Mouse (Mus musculus) retina, embryonic 14.5 days (tissue): ENCODE data around the gene Nemf.

Experiments
- DNase-seq: peaks from one replicate; pipeline ENCODE4 v3.0.0-alpha.2; 2015; ENCODE audit warnings: low spot score

The Nemf gene

DNA sequence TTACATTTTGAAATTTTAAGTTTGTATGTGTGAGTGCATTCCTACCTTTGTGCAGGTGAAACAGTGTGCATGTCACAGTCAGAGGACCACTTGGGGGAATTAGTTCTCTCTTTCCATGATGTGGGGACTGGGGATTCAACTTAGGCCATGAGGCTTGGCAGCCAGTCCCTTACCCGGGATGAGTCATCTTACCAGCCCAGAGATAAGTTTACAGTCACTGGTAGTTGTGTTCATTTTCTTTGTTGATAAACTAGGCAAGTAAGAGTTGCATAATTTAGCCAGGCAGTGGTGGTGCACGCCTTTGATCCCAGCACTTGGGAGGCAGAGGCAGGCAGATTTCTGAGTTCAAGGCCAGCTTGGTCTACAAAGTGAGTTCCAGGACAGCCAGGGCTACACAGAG is 52.9 kb downstream of the Nemf start:
- no peak for DNase-seq

DNA sequence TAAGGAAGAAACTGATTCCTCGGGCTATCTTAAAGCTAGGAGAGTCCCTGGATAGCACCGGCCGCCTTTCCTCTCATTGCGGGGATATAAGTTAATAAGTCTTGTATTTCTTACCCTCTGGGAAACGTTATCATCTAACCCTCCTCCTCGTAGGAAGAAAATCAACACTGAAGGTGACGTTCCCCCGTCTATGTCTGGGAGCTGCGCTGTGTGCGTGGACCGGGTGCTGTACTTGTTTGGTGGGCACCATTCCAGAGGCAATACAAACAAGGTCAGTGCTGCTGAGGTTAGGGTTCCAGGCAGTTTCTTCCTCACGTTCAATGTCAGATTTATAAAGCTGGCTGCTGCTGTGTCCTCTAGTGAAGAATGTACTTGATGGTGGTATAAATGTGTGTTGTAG is 54.8 kb downstream of the Nemf start:
- no peak for DNase-seq

DNA sequence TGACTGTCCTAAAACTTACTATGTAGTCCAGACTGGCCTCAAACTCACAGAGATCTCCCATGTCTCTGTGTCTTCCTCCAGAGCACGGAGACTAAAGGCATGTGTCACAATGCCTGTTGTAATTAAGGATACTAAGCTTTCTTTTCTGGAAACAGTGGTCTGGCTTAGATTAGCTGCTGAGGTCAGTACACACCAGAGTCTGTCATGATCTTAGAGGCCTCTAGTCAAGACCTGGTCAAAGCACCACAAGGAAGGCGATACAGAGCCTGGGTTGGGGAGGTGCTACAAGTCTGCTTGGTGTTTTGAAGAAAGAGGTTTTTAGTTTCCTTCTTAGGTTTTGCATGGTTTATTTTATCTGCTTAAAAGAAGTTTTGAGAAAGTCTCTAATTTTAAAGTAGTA is 56.6 kb downstream of the Nemf start:
- DNase-seq, result no peak

DNA sequence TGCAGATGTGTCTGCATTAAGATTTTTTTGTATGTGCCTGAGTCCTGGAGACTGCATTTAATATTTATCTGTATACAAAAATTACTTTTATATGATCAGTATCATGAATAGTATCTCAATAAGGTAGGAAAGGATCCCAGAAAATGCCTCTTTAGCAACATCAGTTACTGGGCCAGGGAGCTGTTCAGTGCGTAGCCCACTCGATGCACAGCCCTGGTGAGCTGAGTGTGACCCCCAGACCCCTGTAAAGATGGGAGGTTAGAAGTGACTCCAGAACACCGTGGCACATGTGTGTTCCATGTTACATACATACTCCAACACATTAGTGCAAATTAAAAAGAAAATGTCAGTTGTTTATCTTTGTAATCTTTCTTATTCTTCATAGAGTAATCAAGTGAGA is 57.1 kb downstream of the Nemf start:
- no peak for DNase-seq

- no peak for DNase-seq
These were observed 57.7 kb downstream of the Nemf start for GRCm38 (mm10) chr12:69299231-69299630.

GRCm38 (mm10) chr12:69298281-69298680 is 58.7 kb downstream of the Nemf start:
- DNase-seq, result no peak

DNA sequence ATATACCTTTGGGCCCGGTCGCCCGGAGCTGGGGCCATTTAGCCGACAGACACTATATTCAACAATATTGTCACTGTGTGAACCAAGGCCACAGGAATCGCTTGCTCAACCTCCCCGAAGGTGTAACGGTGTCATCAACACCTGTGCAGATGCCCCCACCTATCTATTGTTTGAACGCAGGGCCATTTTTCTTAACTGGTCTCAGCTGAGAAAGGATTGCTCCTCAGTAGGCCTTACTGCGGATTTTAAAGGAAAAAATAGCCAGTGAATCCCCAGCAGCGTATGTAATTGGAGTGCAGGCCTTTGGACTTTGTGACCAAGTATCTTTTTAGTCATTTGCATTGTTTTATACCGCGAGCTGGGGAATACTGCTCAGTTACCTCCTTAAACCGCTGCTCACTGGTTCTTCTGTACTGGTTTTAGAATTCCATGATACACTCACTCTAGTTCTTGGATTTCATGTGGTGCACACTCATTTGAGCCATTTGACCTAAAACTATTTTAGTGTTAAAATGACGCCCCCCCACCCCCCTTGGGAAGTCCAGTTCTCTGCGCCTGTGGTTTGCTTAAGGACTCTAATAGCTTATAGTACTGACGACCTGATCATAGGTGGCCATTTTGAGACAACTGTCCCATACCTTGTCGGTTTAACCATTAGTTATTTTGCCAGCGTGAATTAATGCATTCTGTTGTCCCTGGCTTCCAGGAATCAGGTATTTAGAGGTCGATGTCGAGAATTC is 59.4 kb downstream of the Nemf start:
- DNase-seq, result no peak

DNA sequence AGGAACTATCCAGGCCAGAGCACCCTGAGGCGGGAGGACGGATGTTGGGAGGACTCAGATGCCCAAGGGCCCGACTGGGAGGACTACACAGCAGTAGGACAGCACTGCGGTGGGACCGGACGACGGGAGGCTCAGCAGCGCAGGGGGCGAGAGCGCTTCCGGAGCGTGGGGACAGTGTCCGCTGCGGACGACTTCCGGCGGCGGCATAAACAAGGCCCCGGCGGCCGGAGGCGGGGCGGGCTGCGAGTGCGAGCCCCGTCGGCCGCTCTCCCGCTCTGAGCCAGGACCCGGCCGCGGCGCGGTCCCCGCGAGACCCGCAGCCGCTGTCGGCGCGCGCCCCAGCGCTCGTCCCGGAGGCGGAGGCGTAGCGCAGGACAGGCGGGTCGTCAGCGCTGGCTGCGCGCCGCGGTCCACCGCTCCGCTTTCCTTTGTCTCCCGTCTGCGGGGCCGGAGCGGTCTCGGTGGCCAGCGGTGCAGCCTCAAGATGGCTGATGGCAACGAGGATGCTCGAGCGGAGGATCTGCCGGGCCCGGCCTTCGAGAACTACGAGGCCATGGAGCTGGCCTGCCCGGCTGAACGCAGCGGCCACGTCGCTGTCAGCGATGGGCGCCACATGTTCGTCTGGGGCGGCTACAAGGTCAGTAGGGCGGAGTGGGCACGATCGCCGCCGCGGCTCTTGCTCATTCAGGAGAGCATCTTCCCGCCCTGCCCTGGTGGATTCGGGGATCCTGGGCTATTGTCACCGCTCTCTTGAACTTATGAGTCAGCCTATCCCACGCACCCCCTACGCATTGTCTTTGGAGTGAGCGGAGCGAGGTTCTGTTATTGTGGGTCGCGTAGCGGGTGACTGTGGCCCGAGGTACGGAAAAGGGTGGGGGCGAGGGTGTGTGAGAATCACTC is 60.2 kb downstream of the Nemf start, which contains the start of gene Klhdc2:
Gene Klhdc2, plus strand, starts transcription at position 171 of the 900 bp plus-strand sequence.
- peak; percentile 93 for DNase-seq

- DNase-seq, result no peak
These were observed 61.3 kb downstream of the Nemf start for GRCm38 (mm10) chr12:69295651-69296050.

GRCm38 (mm10) chr12:69294936-69295335 is 62.0 kb downstream of the Nemf start:
- DNase-seq, result no peak

- no peak for DNase-seq
These were observed 63.1 kb downstream of the Nemf start for GRCm38 (mm10) chr12:69293815-69294214.

DNA sequence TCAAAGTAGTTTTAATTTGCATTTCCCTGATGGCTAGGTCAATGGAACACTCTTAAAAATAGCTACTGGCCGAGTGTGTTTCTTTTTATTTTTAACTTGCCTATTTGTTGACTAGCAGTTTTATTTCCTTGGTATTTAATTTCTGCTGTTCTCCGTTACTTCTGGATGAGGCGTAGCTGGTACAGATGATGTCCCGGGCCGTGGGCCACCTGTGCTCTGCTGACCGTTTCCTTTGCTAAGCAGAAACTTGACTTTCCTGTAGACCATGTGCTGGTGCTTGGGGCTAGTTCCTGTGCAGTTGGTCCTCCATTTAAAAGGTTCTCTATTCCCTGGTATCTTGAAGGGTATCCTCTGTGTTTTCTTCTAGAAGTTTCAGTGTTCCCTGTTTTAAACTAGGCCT is 64.6 kb downstream of the Nemf start:
- DNase-seq, result no peak

DNA sequence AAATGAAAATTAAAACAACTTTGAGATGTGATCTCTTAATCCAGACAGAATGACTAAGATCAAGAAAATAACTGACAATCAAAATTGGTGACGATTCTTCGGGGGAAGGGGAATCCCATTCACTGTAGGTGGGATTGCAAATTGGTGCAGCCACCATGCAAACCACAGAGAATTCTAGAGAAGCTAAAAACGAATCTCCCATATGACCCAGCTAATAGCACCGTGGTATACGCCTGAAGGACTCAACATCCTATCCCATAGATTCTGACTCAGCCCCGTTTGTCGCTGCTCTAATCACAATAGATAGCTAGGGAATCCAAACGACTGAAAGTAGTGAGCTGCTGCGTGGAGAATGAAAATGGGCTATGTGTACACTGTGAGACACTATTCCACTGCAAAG is 68.3 kb downstream of the Nemf start:
- DNase-seq, result no peak

- no peak for DNase-seq
These were observed 69.4 kb downstream of the Nemf start for GRCm38 (mm10) chr12:69287535-69287934.

DNA sequence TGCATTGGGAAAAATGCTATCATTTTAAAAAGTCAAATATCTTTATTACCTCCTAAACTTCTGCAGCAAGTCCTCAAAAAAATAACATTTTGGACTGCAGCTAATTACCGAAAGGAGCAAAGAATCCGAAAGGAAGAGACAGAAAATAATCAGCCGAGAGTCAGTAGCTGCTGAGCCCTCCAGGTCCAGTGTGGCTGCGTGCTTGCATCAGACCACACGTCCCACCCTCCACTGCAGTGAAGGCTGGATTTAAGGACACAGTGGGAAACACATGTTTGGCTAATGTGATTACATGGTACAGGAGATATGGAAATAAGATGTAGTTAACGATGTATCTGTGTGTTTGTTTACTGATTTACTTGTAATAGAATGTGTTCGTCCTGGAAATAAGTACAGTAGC is 73.8 kb downstream of the Nemf start:
- DNase-seq, result no peak

DNA sequence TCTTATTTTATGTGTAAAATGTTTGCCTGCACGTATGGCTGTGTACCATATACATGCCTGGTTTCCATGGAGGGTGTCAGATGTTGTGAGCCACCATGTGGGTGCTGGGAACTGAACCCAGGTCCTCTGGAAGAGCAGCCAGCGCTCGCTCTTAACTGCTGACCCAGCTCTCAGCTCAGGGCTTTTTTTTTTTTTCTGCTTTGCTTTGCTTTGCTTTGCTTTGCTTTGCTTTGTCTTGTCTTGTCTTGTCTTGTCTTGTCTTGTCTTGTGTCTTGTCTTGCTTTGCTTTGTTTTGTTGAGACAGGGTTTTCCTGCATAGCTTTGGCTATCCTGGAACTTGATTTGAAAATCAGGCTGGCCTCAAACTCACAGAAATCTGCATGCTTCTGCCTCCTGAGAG is 76.0 kb downstream of the Nemf start:
- DNase-seq, result no peak

DNA sequence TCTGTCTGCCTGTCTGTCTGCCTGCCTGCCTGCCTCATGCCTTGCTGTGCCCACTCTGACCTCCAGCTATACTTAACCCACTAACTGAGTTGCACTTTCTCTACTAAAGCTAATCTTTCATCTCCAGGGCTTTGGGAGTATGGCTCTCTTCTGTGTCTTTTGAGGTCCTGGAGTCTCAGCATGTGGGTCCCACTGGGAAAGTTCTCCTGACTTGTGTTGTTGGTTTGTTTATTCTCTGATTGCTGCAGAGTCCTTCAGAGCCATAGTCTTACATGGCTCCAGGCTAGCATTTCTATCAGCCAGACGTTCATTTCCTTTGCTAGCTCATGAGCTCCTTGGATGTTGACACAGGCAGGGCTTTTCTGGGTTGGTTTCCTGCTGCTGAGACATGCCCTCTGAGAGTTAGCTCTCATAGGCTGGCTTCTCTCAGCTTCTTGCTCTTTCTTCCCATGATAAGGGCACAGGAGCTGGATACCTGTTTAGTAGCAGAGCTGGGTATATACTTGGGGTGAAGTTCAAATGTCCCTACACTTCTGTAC is 77.0 kb downstream of the Nemf start:
- DNase-seq, result no peak

- no peak for DNase-seq
These were observed 88.0 kb downstream of the Nemf start for GRCm38 (mm10) chr12:69268956-69269355.

DNA sequence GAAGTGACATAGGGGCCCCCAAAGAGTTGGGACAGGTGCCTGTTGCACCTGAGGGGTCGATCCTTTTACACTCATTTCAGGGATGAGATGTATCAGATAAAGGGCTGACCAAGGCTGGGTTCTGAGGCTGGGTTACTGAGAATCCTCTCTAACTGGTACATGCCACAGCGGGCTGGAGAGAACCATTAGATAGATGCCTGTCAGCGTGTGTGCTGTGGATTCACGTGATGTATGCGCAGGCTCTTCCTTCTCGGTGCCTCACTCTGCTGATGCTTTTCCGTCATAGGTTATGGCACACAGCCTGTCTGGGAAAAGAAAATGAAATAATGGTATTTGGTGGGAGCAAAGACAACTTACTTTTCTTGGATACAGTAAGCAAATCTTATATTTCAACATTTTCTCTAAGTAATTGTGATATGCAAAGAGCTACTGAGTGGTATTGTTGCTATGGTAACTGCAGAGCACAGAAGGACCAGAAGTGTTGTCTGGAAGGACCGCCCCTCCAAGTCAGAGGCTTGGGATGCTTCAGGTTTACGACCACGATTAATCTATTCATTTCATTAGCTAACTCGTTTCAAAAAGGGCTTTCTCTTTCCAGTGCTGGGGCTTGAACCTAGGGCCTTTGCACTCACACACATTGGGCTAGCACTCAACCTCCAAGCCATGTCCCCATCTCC is 88.9 kb downstream of the Nemf start:
- DNase-seq, result no peak

DNA sequence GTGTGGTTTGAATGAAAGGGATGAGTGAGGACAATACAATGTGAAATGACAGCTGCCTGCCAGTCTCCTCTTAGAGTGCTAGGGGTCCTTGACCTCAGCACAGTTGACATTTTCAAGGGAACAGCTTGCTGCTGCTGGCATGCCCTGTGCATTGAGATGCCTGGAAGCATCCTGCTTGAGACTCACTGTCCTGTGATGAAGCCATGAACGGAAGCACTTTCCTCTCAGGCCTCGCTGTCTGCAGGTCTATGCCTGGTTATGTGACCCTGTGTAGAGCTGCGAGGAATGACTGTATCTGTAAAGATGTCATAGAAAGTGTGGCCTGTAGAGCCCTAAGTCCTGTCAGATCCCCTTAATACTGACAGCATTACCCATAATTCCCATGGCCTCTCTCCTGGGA is 91.9 kb downstream of the Nemf start:
- peak; percentile 18 for DNase-seq

DNA sequence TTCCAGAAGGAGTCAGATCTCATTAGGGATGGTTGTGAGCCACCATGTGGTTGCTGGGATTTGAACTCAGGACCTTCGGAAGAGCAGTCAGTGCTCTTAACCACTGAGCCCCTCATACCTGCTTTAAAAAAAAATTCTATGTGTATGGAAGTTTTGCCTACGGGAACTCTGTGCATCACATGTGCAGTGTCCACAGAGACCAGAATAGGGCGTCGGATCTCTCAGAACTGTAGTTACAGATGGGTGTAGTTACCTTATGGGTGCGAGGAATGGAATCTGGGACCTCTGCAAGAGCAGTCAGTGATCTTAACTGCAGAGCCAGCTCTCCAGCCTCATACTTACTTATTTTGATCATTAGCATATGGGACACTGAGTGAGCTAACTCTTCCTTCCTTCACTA is 94.7 kb downstream of the Nemf start:
- DNase-seq, result no peak
